Mouse (Mus musculus): ENCODE measurements around the gene Zdhhc23.

DNA sequence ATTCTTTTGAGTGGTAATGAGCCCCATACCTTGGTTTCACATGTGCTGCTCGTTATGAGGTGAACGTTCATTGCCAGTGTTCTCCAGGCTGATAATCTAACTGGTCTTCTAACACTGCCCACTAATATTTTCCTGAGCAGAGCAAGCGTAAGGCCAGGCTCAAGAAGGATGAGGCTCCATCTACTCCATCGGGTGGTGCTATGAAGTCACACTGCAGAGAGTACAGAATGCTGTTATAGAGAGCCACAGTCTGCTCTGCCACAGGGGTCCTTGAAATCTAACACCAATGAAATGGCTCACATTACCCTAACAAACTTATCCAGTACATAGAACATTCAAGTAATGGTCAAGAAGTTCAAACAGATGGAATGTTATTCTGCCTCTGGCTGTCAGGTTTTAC is 21.6 kb downstream of the Zdhhc23 start:
- TF ChIP-seq POLR2A (IDR thresholded peaks at IDR 0.05; ENCODE audit: low read depth, low read length) = no peak
- TF ChIP-seq CTCF (IDR thresholded peaks at IDR 0.05; ENCODE audit: extremely low read depth, insufficient read length, insufficient replicate concordance, low read depth, low read length) = no peak

Data from small intestine, adult 2 months (tissue).